Mouse (Mus musculus) hematopoietic stem cell, adult 5-6 weeks (primary cell): ENCODE data around the gene Pgghg. TPM values are rescaled to one million over a fixed set of nuclear protein-coding genes. Genes with fewer than 3 reads are reported as not detected.

Experiments
- ATAC-seq, 2 experiments: fragments of 125-278 bp in 1 of 2; replicated peaks in 1 of 2; 2 replicates each; pipeline ENCODE4 v1.8.0; 2016 to 2017; ENCODE audit warnings: inconsistent platforms in 2 of 2, mild to moderate bottlenecking in 2 of 2, moderate number of reproducible peaks in 2 of 2, low read depth in 1 of 2, moderate TSS enrichment in 1 of 2; ENCODE audit not compliant: low FRiP score in 2 of 2, poor library complexity in 2 of 2, severe bottlenecking in 2 of 2, insufficient read depth in 1 of 2, low TSS enrichment in 1 of 2
- total RNA-seq: library from RNA; stranded (forward); fragments of 172-1452, 232-1000 nt; gene quantifications from 2 replicates; pipeline ENCODE4 v1.2.3, GENCODE M21; 2017

Pgghg gene
- 11.2 and 17.7 TPM in 2 replicates for total RNA-seq

DNA sequence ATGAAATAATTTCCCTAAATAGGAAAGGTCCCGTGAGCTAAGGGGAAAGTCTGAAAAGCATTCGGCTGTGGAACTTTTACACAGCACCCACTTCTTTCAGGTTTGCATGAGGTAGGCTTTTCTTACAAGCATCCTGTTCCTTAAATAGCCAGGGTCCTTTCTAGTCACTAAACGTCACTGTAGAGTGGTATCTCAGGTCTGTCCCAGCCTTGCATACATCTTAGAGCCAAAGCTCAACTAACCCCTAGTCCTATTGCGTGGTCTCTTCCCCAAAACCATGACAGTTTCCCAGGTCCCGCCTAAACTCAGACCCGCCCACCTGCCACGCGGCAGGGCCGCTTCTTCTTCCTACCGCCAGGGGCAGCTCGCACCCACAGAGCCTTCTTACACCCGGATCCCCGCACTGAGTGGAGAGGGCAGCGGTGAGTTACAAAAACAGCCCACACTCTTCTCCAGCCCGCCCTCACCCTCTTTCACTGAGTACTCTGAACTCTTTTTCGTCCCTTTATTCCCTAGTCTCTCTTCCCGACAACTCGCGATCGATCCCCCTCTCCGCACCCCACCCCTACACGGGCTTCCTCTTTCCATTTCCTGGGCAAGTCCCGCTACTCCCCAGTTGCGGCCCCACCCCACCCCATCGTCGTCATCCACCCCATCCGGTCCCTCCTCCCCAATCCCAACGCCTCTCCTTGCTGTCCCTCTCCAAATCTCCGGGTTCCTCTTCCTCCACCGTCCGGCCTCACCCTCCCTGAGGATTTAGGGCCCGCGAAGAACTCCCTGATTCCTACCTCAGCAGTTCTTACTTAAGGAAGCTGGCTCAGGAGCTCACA is at the start of gene Pgghg:
Gene Pgghg (plus strand): TSS at position 170 of the 830 bp plus-strand sequence.
- ATAC-seq = peak; percentile 85 to 89

DNA sequence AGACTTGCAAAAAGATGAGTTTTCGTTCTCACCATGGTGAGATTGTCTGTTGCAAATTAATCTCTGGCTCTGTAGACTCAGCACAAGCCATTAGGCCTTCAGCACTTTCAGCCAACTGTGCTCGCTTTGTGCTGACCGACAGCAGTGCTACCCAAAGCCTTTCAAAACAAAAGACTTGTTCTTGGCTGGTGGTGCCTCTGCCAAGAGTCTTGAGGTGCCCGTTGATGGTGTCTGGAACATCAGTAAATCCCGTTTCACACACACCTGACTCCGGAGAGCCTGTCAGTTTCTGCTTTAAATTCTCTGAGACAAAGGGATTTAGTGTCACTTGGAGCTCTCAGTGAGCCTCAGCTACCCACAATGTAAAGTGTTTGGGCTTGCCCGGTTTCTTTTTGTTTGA is 47.2 kb upstream of the Pgghg start:
- no peak for ATAC-seq

DNA sequence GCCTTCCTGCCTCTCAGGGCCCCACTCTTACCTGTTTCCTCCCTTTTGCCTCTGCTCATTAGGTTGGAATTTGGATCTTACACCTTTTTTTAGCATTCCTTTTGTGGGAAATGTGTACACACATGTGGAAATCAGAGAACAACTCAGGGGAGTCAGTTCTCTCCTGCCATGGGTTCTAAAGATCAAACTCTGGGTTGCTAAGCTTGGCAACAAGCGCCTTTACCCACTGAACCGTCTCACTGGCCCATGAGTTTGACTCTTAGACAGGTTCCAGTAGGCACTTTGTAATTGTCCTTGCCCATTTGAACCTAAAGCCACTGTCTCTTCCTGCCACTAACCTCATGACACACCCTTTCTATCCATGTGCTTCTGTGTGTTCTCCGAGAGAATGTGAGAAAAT is 46.6 kb upstream of the Pgghg start:
- no peak for ATAC-seq

DNA sequence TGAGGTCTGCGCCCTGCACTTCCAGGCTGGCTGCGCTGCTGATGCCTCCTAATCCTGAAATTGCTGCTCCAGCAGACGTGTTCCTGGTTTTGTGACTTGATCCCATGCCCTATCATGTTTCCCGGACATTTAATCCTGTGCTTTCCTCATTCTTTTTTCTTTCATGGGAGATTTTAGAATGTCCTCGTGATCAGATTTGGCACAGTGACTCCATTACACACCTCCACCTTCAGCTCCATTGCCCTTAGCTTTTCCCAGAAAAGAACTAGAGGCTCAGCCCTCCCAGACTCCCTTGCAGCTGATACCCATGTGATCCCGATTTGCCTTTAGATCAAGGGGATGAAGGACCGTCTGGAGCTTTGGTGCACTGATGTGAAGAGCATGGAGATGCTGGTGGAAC is 43.3 kb upstream of the Pgghg start:
- ATAC-seq = no peak

DNA sequence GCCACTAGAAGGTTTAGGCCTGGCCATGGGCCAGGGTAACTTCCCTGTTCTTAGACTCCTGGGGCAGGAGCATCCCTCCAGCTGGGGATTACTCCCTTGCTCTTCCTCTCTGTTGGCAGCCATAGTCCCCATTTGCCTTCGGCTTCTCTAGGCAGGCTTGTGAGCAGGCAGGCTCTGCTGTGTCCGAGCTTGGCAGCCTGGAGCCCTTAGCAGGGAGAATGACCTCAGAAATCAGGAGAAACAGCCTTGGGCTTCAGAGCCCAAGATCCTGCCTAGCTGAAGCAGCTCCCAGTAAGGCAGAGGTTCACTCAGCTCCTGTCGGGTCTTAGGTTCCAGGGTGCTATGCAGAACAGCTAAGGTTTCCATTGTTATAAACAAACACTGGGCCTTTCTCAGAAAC is 42.1 kb upstream of the Pgghg start:
- ATAC-seq = no peak

DNA sequence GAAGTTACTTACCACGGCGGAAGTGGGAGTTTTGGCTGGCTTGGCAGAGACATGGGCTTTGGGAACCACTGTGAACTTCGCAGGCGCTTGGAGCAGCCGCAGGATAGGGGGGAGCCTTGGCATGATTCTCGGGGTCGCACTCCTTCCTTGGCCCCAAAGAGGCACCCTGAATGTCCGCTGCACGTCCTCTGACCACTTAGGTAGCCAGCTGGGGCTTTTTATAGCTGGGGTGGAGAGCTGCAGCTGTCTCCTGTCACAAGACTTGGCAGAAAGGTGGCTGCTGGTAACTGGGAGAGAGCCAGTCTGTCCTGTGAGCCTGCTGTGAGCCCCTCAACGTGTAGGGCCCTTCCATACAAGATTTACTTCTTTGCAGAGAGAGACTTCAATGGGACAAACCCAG is 41.0 kb upstream of the Pgghg start, which contains the start of gene Cox8b:
Gene Cox8b (minus strand): TSS at position 227 of the 400 bp plus-strand sequence.
- ATAC-seq = no peak

DNA sequence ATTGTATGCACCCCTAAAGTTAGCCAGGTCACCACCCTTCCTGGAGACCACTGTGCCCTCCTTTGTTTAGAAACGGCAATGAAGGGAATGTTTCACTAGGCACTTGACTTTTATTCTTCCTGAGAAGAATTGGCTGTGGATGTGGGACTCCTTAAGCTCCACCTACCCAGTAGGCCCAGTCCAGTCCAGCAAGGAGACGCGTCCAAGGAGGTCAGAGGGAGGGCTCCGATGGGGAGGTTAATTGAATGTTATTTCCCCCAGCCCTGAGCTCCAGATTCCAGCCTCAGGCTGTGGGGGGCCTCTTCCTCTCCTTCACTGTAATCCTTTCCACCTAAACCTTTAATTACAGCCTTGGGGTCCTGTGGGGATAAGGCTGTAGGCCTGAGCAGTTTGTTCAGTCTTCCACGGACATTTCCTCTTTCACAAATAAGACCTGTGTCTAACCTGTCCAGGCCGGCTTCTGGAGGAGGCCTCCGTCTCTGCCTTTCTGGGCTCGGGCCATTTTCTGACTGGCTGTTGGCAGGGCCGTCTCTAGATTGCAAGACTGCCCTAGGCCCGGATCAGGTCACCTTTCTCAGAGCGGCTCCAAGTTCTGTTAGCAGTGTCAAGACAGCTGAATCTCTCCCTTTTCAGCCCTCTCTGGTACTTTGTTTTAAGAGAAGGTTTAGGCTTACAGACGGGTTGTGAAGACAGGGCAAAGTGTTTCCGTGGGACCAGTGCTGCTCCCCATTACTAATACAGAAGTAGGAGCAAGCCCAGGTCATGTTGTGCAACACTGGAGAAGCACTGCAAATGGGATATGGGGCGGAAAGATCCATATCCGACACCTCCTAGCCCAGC is 38.9 kb upstream of the Pgghg start:
- no peak for ATAC-seq

DNA sequence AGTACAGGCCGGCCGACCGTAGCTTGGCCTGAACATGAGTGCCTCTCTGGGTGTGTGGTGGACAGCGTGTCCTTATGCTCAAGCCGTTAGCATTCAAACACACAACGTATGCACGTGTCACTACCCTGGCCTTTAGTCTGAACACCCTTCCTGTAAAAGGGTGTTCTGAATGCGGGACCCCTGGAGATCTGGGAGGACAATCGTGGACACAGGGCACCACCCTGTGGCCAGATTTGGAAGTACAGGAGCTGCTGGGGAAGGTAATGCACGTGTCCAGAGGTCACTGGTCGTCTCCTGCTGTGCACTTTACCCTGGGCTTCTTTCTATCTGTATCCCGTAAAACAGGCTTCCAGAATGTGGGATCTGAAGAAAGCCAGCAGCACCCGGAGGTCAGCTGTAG is 38.0 kb upstream of the Pgghg start:
- ATAC-seq = peak; percentile 66 to 80; a peak in 2 of 4 replicates

DNA sequence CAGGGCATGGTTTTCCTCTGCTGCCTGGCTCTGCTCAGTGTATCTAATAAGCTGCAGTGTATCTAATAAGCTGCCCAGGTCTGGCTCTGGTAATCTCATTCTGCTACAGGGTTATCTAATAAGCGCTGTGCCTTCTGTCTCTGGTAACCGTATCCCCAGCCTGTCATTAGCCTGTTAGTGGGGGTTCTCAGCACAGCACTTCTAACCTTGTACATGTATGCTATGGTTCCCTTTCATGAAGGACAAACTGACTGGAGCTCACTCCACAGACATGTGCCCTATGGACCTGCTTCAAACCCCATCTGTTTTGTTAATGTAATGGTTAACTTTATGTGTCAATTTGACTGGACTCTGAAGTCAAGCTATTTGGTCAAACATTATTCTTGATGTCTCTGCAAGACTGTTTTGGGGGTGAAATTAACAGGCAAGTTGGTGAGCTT is 35.5 kb upstream of the Pgghg start:
- ATAC-seq = no peak

DNA sequence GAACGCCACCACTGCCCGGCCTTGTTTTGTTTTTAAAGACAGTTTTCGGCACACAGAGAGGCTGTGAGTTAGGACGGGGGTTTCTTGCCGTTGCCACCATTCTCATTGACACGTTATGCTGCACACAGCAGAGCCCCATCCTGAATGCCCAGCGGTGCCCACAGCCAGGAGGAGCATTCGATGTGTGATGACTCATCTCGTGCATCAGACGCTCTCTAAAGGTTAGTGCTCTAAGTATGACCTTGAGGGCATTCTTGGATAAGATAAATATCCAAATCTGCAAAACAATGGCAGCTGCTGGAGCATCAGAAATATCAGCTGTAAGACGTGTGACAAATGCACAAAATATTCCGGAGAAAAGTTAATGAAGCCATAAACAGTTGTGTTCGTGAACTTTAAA is 34.1 kb upstream of the Pgghg start:
- no peak for ATAC-seq

DNA sequence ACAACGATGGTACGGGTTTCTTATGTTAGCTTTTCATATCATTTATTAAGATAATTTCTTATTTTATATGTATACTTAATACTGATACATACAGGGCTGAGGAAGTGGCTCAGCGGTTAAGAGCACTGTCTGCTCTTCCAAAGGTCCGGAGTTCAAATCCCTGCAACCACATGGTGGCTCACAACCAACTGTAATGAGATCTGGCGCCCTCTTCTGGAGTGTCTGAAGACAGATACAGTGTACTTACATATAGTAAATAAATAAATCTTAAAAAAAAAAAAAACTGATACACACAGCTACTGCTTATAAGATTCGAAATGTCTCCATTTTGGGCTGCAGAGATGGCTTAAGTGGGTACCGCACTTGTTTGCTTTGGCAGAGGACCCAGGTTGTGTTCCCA is 33.5 kb upstream of the Pgghg start:
- no peak for ATAC-seq

DNA sequence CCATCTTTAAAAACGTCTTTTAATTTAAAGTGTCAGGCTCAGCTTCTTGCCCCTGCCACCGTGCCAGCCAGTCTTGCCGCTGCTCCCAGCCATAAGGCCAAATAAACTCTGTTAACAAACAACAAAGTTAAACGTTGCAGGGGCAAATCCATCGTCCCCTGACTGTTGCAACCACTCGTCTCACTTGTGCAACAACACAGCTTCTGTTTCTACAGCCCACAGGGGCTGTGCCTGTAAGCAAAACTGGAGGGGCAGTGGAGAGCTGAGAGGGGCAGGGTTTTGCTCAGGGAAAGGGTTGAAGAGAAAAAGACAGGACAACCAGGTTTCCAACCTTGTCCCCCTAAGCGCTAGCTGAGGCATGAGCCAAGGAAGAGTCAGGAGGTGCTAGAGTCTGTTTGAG is 33.0 kb upstream of the Pgghg start:
- no peak; a peak in 1 of 4 replicates for ATAC-seq

DNA sequence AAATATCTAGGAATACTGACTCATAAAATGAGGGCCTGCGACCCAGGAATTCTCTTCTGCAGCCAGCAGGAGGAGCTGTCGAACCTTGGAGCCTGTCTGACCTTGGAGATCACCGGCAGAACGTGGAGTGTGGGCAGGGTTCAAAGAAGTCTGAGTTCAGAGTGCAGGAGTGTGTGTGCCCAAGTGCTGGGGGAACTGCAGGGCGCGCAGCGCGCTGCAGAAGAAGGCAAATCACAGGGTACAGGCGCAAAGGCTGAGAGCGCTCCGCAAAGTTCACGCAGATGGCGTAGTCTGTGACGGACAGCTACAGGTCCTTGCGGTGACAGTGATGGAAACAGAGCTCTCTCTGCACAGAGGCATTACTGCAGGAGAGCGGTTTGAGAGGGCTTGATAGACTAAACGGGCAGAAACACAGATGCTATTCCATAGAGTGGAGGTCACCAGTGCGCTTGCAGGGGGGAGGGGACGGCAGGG is 32.5 kb upstream of the Pgghg start:
- ATAC-seq = peak; percentile 80 to 91

DNA sequence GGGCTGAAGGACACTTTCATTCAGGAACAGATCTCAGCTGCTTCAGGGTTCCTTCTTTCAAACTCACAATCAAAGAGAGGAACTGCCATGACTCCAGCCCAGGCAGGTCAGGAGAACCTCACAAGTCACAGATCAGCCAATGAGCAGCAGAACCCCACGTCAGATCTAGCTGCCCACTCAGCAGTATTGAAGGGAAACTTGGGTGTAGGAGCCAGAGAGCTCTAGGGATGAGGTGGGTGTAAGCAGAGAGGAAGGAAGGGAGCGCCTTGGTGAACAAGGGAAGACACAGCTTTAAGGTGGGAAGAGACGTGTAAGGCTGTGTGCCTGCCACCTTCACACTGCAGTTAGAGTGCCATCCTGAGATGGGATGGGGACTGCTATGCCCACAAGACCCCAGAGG is 28.9 kb upstream of the Pgghg start:
- no peak for ATAC-seq

DNA sequence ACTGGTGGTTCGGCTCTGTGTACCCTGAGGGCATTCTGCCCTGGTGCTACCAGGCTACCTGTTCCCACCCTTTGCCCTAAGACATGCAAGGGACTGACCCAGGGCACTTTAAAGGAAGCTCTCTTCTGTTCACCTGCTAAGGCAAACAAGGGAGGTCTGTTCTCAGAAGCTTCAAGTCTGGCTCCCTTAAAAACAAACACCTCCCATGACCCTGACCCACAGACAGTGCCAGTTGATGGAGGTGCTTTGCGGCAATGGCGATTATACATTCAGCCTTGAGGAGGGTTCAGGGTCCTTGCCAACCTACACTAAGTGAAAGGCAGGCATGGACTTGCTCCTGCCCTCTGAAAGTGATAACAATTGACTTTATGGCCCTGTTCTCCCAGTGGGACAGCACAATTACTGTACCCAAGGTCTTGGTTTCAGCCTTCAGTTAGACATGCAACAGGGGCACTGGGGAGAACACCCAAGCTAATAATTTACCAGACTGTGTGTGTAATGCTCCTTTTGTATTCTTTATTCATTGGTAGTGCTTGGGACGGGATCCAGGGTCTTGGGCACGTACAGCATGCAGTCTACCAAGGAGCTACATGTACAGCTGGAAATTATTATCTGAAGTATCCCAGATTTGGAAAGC is 28.2 kb upstream of the Pgghg start:
- ATAC-seq = no peak

DNA sequence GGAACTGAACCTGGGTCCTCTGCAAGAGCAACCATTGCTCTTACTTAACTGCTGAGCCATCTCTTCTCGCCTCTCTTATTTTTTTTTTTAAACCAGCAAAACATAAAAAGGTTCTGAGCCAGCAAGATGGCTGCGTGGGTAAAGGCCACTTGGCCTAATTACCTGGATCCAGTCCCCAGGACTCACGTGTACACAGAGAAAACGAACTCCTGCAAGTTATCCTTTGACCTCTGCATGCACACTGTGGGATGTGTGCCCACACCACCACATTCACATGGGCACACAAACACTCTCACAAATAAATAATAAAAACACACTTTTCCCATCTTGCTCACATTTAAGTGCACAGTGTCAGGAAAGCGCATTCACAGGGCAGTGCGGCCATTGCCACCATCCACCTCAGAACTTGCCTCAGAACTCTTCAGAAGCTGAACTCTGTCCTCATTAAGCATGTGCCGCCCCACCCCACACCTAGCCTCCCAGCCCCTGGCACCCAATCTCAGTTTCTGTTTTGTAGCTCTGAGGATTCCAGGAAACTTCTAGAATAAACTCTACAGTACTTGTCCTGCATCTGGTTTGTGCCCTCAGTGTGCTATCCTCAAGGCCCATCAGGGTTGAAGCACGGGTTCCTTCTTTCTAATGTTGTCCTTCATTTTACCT is 27.0 kb upstream of the Pgghg start:
- ATAC-seq = no peak

DNA sequence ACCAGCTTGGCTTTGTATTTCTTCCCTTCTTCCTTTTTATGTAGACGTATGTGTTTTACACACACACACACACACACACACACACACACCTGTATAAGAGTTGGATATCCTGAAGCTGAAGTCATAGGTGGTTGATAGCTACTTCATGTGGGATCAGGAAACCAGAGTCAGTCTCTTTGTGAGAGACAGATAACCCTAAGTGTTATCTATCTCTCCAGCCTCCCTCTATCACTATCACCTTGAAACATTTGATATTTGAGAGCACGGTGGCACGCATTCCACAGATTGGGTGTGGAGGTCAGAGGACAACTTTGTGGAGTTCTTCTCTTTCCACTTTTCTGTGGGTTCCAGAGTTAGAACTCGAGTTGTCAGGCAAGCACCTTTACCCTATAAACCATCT is 21.3 kb upstream of the Pgghg start:
- ATAC-seq = no peak
